Mouse (Mus musculus) kidney, postnatal 0 days (tissue): ENCODE measurements around the gene Tex50. TPM values are rescaled to one million over a fixed set of nuclear protein-coding genes. Genes with fewer than 3 reads are reported as not detected.

Source experiments
- ATAC-seq: fragments of 200-750 bp; cut with Nextera tagmentation; replicated peaks from 2 replicates; pipeline ENCODE4 v1.8.0; 2017; ENCODE audit warnings: low read depth, moderate number of reproducible peaks, moderate TSS enrichment, moderate library complexity; ENCODE audit not compliant: low FRiP score
- DNase-seq: peaks from one replicate; pipeline ENCODE4 v3.0.0-alpha.2; 2016; ENCODE audit warnings: low spot score
- H3K27ac ChIP-seq: fragments of 300-500 bp; sonication (generic); 2 replicates; pipeline ENCODE4 v1.5.1; 2014; ENCODE audit warnings: mild to moderate bottlenecking
- H3K27me3 ChIP-seq: fragments of 300-500 bp; sonication (generic); 2 replicates; pipeline ENCODE4 v1.6.1; 2014; ENCODE audit warnings: low read length, mixed read lengths; ENCODE audit not compliant: insufficient read depth
- H3K36me3 ChIP-seq: fragments of 300-500 bp; sonication (generic); 2 replicates; pipeline ENCODE4 v1.6.1; 2014; ENCODE audit warnings: low read length, mixed read lengths; ENCODE audit not compliant: insufficient read depth
- H3K4me1 ChIP-seq: fragments of 300-500 bp; sonication (generic); replicated peaks from 2 replicates; pipeline ENCODE4 v1.6.1; 2014; ENCODE audit warnings: antibody characterized with exemption, low read length, mixed read lengths; ENCODE audit not compliant: insufficient read depth
- H3K4me2 ChIP-seq: fragments of 300-500 bp; sonication (generic); 2 replicates; pipeline ENCODE4 v1.6.1; 2014; ENCODE audit warnings: mild to moderate bottlenecking, low read length, moderate library complexity, mixed read lengths
- H3K4me3 ChIP-seq: fragments of 300-500 bp; sonication (generic); replicated peaks from 2 replicates; pipeline ENCODE4 v1.5.1; 2014; ENCODE audit warnings: low read depth, low read length
- H3K9ac ChIP-seq: fragments of 300-500 bp; sonication (generic); 2 replicates; pipeline ENCODE4 v1.6.1; 2014; ENCODE audit warnings: low read depth, low read length
- H3K9me3 ChIP-seq: fragments of 300-500 bp; sonication (generic); replicated peaks from 2 replicates; pipeline ENCODE4 v1.6.1; 2016; ENCODE audit warnings: low read length, inconsistent platforms, mixed read lengths
- CTCF ChIP-seq: IDR thresholded peaks from 2 replicates; pipeline ENCODE4 v1.5.1; 2016; ENCODE audit warnings: antibody characterized with exemption, low read depth, mild to moderate bottlenecking, moderate library complexity
- WGBS: fragments of 180-500 bp; shearing (Covaris S2); extraction: QIAGEN DNeasy Blood & Tissue Kit; methylation state at CpG from one replicate; pipeline ENCODE4 v1.1.7; 2014; 5-methylcytosine and 5-hydroxymethylcytosine counted together
- polyA plus RNA-seq: library from polyadenylated mRNA; unstranded; fragments of >200 nt; fragmentation: Nextera tagmentation; extraction: Ambion mirVana; gene quantifications from 2 replicates; pipeline ENCODE4 v1.2.1, GENCODE M21; 2015

The Tex50 gene
- polyA plus RNA-seq, 1 experiment from 2014 or later, result 0.16 TPM

- no peak overlapping the region for H3K27ac ChIP-seq
- DNase-seq (peak; percentile 21), ATAC-seq (no peak)
- H3K9me3 ChIP-seq, result no peaks in the 10 kb centered on the region; the same call in 1 of the 2 replicates
- TF ChIP-seq CTCF, result no peak
- H3K4me3 ChIP-seq, result no peak overlapping the region
- no peaks in the 10 kb centered on the region for H3K36me3 ChIP-seq
- no peak overlapping the region for H3K9ac ChIP-seq
- H3K4me1 ChIP-seq, result no peaks in the 10 kb centered on the region
- WGBS, result 24% methylated on average over 9 of the region's 9 CpGs
- H3K4me2 ChIP-seq, result peak overlapping the region; percentile 30
- H3K27me3 ChIP-seq, result no peaks in the 10 kb centered on the region
Measured at GRCm38 (mm10) chr1:161183677-161184076, 24.6 kb upstream of the Tex50 start.

DNA sequence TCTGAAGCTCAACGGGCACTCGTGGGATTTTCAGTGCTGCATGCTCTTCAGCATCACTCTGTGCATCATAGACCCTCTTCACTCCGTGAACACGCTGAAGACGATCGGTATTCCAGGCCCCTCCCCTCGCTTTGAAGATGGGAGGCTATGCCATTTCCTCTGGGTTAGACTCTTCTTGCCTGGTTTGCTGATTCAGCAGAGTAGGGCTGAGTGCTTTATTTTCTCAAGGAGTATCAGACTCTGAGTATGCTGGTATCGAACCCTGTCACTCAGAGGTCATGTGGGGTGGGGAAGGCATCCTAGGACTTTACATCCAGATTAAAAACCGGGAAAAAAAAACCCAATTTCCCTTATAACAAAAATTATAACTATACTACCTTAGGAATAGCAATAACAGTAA is 23.3 kb upstream of the Tex50 start:
- H3K27me3 ChIP-seq, result no peaks in the 10 kb centered on the region

DNA sequence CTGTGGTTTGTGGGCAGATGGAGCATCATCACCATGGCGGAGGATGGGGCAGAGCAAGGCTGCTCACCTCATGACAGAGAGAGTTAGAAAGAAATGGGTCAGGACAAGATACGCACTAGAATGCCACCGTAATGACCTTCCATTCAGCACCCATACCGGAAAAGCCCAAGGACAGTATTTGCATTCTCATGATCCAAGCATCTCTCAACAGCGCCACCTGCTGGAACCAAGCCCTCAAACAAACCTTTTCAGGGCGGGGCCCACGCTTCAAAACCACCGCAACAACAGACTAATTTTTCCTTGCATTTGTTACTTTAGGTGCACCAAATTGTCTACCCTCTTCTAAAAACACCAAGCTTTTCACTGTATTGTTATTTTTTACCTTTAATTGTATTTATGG is 21.6 kb upstream of the Tex50 start:
- Histone ChIP-seq H3K4me3 (no peak overlapping the region), H3K9me3 (no peaks in the 10 kb centered on the region; the same call in 1 of the 2 replicates), H3K27me3 (no peaks in the 10 kb centered on the region), H3K27ac (no peak overlapping the region), H3K36me3 (no peaks in the 10 kb centered on the region), H3K9ac (no peak overlapping the region), H3K4me2 (no peak overlapping the region), H3K4me1 (no peaks in the 10 kb centered on the region)
- ATAC-seq (no peak), DNase-seq (peak; percentile 18)
- WGBS, result 58% methylated on average over 8 of the region's 8 CpGs
- peak; percentile 71 for TF ChIP-seq CTCF

More for the DNA sequence above, 23.3 kb upstream of the Tex50 start:
- ATAC-seq (no peak), DNase-seq (no peak)
- H3K9ac ChIP-seq, result no peak overlapping the region
- H3K27ac ChIP-seq, result no peak overlapping the region
- no peaks in the 10 kb centered on the region; the same call in 1 of the 2 replicates for H3K9me3 ChIP-seq
- TF ChIP-seq CTCF, result no peak
- H3K36me3 ChIP-seq, result no peaks in the 10 kb centered on the region
- H3K4me3 ChIP-seq, result no peak overlapping the region
- H3K4me2 ChIP-seq, result no peak overlapping the region
- 84% methylated on average over 9 of the region's 9 CpGs for WGBS
- H3K4me1 ChIP-seq, result no peaks in the 10 kb centered on the region

GRCm38 (mm10) chr1:161170651-161171050 is 11.5 kb upstream of the Tex50 start:
- peak; percentile 77 for DNase-seq
- no peaks in the 10 kb centered on the region for H3K27me3 ChIP-seq
- H3K4me2 ChIP-seq, result peak overlapping the region; percentile 72
- H3K4me3 ChIP-seq, result peak overlapping the region; percentile 46
- no peaks in the 10 kb centered on the region for H3K9me3 ChIP-seq
- no peaks in the 10 kb centered on the region for H3K36me3 ChIP-seq
- no peak overlapping the region for H3K27ac ChIP-seq
- under 1% methylated on average over 40 of the region's 40 CpGs for WGBS
- peak overlapping the region; percentile 56; the same call in 1 of the 2 replicates for H3K9ac ChIP-seq
- TF ChIP-seq CTCF, result peak; percentile 82
- peak; percentile 91 for ATAC-seq
- H3K4me1 ChIP-seq, result no peaks in the 10 kb centered on the region

- DNase-seq (no peak), ATAC-seq (no peak)
- Histone ChIP-seq H3K4me1 (no peaks in the 10 kb centered on the region), H3K27me3 (no peaks in the 10 kb centered on the region), H3K9ac (no peak overlapping the region), H3K36me3 (no peaks in the 10 kb centered on the region), H3K27ac (no peak overlapping the region), H3K9me3 (no peaks in the 10 kb centered on the region), H3K4me2 (no peak overlapping the region), H3K4me3 (no peak overlapping the region)
- 58% methylated on average over 4 of the region's 4 CpGs for WGBS
- no peak for TF ChIP-seq CTCF
Measured at GRCm38 (mm10) chr1:161160266-161160665, 1.2 kb upstream of the Tex50 start.

DNA sequence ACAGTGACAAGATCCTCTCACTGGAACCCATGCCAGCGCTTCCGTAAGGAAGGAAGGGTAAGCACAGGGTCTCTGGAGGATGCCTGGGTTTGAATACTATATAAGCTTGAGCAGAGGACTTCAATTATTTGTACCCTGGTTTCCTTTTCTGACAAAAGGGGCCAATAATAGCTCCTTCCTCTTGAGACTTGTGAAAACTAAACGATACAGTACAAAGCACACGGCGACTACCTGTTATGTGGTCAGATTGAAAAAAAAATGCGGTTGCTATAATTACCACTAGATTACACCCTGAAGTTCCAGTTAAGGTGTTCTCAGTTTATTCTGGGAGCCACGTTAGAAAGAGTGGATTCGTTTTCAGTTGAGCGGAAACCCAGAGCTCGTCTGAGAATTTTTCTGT is 2.6 kb downstream of the Tex50 start:
- H3K27me3 ChIP-seq, result no peaks in the 10 kb centered on the region
- no peak overlapping the region for H3K9ac ChIP-seq
- 83% methylated on average over 10 of the region's 10 CpGs for WGBS
- ATAC-seq, result no peak
- no peaks in the 10 kb centered on the region for H3K9me3 ChIP-seq
- no peak overlapping the region for H3K27ac ChIP-seq
- DNase-seq, result no peak
- TF ChIP-seq CTCF, result no peak
- H3K4me2 ChIP-seq, result no peak overlapping the region
- H3K36me3 ChIP-seq, result no peaks in the 10 kb centered on the region
- no peaks in the 10 kb centered on the region for H3K4me1 ChIP-seq
- H3K4me3 ChIP-seq, result no peak overlapping the region

GRCm38 (mm10) chr1:161151098-161151497 is 8.0 kb downstream of the Tex50 start:
- Histone ChIP-seq H3K27me3 (no peaks in the 10 kb centered on the region), H3K4me1 (no peaks in the 10 kb centered on the region), H3K36me3 (no peaks in the 10 kb centered on the region), H3K9me3 (no peaks in the 10 kb centered on the region), H3K27ac (no peak overlapping the region), H3K4me3 (no peak overlapping the region), H3K4me2 (no peak overlapping the region), H3K9ac (no peak overlapping the region)
- 65% methylated on average over 6 of the region's 6 CpGs for WGBS
- DNase-seq (no peak), ATAC-seq (no peak)
- TF ChIP-seq CTCF, result no peak
